Mouse (Mus musculus) layer of hippocampus, adult 9-10 months (tissue): Measurements from ENCODE around the gene Ubr7.

Experiments used
- DNase-seq: peaks from one replicate; pipeline ENCODE4 v3.0.0; 2022; ENCODE audit warnings: low spot score

The Ubr7 gene

DNA sequence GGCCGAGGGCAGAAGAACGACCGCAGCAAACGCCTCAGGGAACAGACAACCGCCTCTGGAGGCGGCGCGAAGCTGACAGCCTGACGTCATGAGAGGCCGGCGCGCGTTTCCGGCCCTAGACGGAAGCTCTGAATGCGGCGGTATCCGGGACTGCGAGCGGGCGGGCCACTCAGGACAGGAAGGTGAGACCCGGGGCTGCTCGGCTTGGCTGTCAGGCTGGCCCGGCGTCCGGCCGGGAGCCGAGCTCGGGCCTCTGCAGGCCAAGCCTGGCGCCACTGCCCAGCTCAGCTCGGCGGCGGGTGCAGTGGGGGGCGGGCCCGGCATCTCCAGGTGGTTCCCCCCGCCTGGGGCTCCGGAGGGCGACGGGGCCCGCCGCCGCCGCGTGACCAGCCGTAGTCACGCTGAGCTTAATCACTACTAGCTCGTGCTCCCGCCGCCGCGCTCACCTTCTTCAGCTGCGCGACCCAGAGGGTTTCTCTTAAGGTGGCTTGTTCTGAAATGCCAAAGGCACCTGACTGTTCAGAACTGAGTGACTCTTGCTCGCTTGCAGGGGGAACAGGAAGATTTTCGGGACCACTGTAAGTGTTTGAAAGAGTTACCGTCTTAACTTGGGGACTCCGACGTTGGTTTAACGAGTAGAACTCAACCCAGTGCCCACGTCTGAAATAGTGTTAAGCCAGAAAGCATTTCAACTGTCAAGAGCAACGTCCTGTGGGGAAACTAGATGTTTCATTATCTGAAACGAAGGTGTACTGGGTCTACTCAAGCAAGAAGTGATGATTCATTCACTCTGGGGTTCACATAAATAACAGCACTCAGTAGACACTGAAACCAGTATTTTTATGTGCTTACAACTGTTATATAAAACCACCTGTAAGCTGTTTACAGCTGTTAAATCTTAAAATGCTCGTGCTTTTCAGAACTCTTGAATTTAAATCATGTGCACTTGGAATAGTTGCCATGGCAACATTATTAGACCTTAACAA, 13.9 kb upstream of the Ubr7 start, which contains the start of the genes Moap1 and Tmem251:
TSS of gene Moap1 (minus strand) at position 73 of the 986 bp plus-strand sequence.
TSS of gene Tmem251 (plus strand) at position 174 of the 986 bp plus-strand sequence.
- DNase-seq: no peak

DNA sequence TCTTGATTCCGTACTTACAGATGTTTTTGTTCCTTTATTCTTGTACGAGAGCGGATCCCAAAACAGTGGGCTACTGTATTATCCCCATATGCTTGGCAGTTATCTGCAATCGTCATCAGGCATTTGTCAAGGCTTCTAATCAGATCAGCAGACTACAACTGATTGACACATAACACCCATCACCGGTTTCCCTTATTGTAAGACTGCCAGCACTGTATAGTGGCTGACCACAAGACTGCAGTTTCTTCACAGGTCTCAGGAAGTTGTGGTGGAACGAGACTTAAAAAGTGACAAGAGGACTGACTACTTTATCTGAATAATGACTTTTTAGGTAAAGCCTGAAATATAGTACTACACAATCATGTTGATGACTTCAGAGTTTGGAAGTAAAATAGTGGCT, 12.9 kb upstream of the Ubr7 start:
- DNase-seq: no peak

DNA sequence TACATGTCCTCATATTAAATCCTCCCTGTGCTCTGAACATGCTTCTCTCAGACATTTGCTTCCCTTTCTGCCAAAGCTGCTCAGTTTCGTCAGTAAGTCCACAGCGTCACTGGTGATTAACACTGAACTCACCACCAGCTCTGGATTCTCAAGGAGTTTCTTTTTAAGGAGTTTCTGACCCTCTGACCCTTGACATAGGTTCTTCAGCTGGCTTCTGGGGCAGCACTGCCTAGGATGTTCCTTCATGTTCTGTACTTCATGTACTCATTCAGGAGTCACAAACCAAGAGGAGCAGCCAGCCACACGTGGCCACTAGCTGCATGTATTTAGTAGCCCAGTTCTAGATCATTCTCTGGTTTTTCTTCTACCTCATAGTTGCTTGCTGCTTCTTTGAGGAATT, 9.5 kb upstream of the Ubr7 start:
- no peak for DNase-seq

DNA sequence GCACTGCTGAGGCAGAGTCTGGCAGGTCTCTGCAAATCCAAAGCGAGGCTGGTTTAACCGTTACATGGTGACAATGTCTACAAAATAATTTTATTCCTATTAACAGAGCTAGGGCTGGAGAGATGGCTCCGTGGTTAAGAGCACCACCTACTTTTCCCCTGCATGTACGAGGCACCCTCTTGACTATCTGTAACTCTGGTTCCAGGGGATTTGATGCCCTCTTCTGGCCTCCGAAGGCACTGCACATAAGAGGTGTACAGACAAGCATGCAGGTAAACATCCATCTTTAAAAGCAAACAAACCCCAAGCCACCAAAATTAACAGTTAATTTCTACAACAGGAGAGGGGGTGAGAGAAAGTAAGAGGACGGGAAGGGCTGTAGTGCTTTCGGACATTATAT, 1.5 kb upstream of the Ubr7 start:
- DNase-seq: no peak

DNA sequence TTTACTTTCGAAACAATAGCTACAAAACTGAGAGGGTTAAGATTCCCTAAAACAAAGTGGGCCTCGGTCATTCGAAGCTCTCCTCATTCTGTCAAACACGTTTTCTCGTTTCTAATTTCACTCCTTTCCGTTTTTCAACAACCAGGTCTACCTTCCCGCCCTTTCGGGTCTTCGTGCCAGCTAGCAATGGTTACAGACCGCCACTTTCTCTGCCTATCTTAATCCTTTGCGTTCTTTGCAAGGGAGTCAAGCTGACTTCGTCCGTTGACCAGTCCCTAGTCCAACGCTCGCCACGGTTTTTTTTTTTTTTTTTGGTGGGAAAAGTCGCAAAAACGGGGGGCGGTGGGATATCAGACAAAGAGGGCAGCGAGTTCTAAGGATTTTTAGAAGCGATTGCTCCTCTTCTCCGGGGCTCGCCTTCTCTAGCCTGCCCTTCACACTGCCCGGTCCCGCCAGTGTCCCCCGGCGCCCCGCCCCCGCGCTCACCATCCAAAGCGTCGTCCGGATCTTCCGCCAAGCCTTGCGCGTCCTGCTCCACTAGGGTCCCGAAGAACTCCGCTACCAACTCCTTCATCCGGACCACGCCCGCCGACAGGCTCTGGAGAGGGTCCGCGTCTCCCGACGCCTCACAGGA, 595 bp upstream of the Ubr7 start:
- no peak for DNase-seq

DNA sequence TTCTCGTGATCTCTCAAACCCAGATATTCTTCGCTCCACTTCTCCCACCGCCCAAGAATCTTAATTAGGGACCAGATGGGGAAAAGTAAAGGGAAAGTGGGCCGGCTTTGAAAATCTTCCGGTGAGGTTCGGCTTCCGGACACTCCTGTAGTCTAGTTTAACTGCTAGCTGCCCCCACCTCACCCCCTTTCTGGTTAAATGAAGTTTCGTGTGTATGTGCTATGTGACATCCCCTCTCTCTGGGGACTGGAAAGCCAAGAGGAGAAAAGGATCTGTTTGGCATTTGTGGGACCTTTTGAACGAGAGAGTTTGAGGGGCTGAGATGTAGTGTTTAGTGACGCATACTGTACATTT, 613 bp downstream of the Ubr7 start, which contains the start of gene Gm20604:
TSS of gene Gm20604 (minus strand) at position 270 of the 354 bp plus-strand sequence.
- no peak for DNase-seq

DNA sequence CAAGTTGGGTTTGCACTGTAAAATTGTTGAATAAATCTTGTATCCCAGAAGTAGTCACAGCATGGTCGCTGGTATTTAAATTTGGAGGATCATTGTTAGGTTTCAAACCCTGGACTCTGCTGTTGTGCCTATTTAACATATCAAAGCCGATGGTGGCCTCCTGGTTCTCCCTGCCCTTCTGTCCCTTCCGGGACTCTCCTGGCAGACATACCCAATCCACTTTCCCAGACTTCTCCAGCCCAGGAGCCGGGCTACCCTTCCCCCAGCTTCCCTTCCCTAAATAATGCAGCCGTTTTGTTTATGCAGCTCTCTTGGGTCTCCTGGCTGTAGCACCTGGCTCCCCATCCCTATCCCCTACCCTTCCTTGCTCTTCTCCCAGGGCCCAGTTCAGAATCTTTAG, 1.2 kb downstream of the Ubr7 start:
- no peak for DNase-seq

DNA sequence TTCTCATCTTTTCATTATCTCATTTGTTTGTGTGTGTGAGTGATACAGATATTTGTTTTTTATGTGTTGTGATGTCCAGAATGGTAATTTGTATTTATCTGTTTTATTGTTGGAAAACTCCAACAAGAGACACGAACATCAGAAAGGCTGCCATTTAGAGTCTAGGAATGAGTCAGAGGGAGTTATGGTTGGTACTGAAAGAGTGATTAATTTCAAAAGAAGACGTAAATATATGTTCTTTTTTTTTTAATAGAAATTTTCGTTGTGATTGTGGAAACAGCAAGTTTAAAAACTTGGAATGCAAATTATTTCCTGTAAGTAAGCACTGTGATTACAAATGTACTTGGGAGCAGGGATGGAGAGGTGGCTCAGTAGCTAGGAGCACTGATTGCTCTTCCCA, 3.9 kb downstream of the Ubr7 start:
- no peak for DNase-seq

DNA sequence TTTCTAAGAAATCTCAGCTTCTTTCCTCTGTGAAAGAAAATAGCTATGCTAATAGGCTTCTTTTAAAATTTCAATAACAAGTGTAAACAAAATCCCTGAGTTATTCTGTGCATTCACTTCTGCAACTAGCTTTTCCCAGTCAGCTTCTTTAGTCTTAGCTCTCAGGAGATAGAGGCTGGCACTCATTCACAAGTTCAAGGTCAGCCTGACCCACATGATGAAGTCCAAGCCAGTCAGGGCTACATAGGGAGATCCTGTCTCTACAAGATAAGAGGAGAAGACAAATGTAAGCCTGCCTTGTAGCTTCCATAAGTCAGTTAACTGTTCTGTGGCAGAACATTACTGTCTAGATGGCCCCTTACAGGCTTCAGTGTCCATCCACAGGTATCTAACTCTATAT, 5.9 kb downstream of the Ubr7 start:
- DNase-seq: no peak

DNA sequence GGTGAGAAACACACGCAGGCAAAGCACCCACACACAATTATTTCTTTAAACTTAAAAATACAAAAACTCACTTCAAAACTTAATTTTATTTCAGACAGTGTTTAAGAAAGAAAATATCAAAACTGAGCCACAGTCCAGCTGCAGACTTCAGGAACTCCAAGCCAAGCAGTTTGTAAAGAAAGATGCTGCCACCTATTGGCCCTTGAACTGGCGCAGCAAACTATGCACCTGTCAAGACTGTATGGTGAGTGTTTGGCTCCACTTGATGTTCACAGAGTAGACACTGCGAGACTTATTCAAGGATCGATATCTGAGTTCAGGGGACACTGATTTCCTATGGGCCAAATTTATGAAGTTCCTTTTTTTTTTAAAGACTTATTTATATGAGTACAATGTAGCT, 11.2 kb downstream of the Ubr7 start:
- DNase-seq: no peak

DNA sequence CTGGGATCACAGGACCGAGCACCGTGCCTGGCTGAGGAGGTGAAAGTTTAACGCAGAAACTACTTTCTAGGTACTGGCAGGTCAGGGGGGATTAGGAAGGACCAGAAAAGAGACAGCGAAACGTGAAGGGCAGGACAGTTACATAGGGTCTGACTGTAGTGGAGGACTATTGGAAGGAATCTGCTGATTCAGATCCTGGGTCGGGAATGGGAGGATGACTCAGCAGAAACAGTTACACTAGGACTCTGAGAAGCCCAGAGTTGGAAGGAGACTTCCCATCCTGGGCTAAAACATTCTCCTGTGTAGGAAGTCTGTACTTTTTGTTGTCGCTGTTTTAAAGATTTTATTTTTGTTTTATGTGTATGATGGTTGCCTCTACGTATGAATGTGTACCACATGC, 13.8 kb downstream of the Ubr7 start:
- DNase-seq: no peak

DNA sequence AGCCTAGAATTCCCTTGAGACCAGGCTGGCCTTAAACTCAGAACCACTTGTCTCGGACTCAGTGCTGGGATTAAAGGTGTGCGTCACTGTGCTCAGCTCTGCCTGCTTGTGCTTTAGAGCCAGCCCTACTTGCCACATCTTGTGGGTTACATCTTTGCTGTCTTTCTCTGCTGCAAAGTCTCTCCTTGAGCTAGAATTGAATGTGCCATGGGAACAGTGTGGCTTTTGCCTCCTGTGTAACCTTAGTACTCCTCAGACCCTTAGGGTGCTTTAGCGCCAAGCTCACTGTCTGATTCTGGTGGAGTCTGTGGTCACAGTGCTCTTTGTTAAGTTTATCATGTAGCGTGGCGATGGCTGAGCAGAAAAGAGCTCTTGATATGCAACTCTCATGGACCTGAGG, 14.9 kb downstream of the Ubr7 start:
- no peak for DNase-seq

DNA sequence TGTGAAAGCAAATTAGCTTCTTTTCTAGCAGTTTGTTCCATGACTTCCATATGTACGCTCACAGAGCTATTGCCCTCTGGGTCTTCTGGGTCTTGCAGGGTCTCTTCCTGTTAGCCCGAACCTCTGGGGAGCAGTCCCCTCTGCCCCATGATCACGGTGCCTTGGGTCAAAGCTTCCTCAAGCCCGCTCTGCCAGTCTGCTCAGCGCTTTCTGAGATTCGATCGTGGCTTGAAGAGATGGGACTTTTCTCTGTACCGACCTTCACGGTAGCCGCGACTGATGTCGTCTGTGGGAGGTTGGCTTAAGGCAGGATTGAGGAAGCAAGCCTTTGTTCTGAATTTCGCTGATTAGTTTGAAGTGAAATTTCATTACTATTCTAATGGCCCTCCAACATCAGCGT, 18.3 kb downstream of the Ubr7 start:
- DNase-seq: no peak

DNA sequence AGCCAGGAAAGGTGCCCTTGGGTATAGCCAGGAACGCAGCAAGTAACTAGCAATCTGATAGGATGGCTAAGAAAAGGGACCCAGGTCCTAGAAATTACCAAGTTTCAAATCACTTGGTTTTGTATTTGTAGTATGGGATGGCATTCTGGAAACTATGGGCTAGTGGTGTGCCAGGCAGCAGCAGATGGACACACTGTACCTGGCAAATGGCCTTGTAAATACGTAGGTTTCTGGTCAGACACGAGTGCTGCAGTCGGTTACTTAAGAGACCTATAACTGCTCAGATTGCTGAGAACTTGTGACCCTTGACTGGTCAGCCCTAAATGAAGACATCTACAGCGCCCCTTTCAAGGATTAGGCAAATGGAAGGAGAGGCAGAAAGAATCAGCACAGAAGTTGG, 20.4 kb downstream of the Ubr7 start:
- DNase-seq: no peak

DNA sequence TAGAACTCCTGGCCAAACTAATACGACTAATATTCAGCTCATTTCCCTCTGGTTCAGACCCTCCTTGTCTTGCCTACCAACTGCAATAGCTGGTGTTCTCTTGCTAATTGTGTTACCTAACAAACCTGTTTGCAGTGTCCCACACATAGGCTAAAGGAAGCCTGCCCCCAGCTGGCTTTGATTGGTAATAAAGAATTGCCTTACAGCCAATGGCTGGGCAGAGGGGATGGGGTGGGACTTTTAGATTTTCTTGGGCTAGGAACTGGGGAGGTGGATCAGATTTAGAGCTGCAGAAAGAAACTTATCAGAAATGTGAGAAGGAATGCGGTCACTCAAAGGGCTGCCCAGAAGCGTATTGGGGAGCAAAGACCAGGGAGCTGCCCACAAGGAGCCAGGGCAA, 21.7 kb downstream of the Ubr7 start:
- DNase-seq: no peak

DNA sequence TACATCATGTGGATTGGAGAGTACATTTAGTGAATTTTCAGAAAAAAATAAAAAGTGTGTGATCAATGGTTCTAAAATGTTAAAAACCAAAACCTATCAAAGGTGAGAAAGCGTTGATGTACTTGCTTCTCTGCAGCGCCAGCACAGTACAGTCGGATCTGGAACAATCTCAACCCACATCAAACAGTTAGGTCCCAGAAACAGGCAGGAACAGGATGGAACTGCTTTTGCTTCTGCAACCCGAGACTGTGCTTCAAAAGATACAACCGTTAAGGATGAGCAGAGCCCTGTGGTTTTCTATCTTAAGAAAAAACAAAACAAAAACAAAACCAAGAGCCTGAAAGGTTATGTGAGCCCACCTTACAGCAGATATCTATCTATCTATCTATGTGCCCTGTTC, 25.1 kb downstream of the Ubr7 start:
- no peak for DNase-seq

DNA sequence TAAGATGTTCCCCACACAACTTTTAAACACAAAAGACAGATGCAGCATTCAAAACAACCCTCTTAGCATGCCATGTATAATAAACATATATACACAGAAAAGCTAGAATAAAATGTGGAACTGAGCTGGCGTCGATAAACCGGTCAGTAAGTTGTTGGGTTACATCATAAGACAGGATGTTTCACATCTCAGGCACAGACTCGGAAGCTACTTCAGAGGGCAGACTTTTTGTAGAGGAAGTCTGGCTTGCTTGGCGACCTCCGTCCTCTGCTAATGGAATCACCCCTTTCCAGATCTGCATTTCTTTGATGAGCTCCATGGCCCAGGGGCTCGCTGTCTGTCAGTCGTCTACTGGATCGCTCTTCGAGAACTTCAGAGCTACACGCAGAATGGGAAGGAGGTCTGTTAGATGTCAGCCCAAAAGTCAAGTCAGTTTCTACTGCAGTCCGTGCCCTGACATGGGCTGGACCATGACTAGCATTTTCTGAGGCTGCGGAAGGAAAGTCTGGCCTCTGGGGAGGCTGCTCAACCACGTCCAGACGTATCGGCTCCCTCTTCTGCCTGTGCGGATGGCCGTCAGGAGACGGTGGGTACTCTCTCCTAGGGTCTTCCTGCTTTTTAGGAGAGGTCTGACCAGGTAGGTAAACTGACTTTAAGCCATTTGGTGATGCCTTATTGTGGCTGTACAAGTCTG, 27.3 kb downstream of the Ubr7 start:
- no peak for DNase-seq

DNA sequence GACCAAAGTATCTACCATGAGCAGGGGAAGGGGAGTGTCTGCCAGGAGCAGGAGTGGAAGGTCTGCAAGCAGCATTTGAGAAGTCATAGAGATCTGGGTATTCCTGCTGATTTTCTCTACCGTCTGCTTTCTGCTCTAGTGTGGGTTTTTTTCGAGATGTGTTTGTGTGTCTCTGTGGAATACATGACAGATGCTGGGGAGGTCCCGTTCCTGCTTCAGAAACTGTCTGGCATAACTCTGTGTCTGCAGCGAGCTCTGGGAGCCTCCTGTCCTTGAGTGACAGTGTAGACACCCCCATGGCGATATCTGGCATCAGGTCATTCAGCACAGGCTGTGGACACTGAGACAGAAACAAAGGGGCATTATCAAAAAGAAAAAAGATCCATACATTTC, 27.8 kb downstream of the Ubr7 start:
- peak; percentile 13 for DNase-seq

DNA sequence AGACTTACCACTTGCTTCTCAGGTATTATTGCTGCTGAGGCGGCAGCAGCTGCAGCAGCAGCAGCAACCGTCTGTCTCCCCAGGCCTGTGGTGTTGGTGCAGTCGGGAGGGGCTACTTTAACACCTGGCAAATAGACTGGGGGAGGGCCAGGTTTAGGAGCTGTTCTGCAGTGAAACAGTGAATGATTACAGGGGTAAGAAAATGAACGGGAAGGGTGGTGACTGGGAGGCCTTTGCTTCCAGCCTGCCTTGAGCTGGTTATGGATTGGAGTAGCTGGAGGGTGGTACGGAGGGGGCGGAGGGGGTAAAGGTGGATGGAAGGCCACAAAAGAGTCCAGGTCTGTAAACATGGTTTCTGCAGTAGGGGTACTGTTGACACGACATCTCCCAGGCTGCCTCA, 30.2 kb downstream of the Ubr7 start:
- no peak for DNase-seq

DNA sequence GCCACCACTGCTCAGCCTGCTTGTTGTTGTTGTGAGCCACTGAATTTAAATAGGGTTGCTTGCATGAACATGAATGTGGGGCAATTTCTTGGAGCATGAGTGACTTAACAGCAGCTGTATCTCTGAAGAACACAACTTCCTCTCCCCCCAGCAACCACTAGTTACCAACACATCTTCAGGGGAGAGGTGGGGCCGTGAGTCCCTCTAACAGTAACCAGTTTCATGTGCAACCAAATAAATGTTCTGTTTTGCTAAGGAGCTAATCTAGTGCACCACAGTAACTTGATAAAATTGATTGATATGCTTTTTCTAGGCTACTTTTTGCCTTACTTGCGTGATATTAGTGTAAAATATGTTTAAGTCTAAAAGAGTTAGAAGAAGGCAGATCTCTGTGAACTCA, 41.8 kb downstream of the Ubr7 start:
- no peak for DNase-seq

DNA sequence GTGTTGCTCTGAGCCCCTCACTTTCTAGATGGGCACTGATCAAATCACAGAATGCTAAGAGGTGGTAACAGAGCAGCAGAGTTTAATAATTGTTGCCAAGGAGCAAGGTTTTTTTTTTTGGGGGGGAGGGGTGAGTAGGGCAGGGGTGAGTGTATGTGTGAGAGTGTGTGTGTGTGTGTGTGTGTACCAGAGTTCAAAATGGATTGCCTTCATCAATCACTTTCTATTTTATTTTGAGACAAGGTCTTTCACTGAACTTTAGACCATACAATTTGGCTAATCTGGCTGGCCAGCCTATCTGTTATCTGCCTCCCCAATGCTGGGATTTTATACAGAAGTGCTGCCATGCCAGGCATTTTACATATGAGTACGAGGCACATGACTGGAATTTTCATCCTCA, 57.1 kb downstream of the Ubr7 start:
- no peak for DNase-seq

DNA sequence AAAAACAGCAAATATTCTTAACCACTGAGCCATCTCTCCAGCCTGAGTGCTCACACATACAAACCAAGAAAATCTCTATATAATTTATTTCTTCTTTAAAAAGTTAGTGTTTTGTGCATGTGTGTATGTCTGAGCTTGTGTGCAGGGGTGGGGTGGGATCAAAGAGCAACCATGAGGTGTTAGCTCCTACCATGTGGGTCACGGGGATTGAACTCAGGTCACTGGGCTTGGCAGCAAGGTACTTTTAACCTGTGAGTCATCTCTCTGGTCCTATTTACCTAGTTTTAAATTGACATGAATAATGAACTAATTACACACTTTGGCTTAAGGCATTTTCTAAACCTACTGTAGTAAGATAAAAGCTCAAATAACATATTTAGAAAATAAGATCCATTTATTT, 68.6 kb downstream of the Ubr7 start:
- no peak for DNase-seq

DNA sequence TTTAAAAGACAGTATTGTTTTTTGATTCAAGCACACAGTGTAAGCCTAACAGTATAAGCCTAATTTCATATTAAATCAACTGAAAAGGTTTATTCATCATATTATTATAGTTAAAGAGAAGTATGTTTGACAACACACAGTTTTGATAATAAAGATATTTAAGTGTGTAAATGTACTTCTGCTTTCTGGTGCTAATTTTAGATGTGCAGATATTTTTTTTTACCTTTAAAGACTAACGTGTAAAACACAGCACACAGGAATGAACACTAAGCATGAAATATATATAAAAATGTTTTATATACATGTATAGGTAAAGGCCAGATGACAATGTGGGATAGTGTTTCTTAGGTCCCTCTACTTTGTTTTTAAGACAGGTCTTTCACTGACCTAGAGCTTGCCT, 69.4 kb downstream of the Ubr7 start:
- no peak for DNase-seq
